Mouse (Mus musculus) G1E-ER4 (cell line): Measurements from ENCODE around the gene Pcgf3. TPM values are rescaled to one million over a fixed set of nuclear protein-coding genes. Genes with fewer than 3 reads are reported as not detected.

Source experiments
- GATA1 ChIP-seq: IDR thresholded peaks from one replicate; pipeline ENCODE4 v1.8.0; 2012; ENCODE audit warnings: low read length, inconsistent platforms
- polyA plus RNA-seq: library from polyadenylated mRNA; stranded (reverse); fragments of >175 nt; gene quantifications from 2 replicates; pipeline ENCODE4 v1.2.3, GENCODE M21; 2012

The Pcgf3 gene
- 15.1 and 16.4 TPM in 2 replicates for polyA plus RNA-seq

- TF ChIP-seq GATA1: no peak
Observed at GRCm38 (mm10) chr5:108461082-108462065, at the start of gene Pcgf3. TSS of gene Pcgf3 (plus strand) at chr5:108461232.

GRCm38 (mm10) chr5:108414711-108415110 lies 46.3 kb upstream of the Pcgf3 start:
- TF ChIP-seq GATA1: no peak

GRCm38 (mm10) chr5:108422741-108423140 lies 38.3 kb upstream of the Pcgf3 start:
- no peak for TF ChIP-seq GATA1

GRCm38 (mm10) chr5:108423427-108423826 lies 37.6 kb upstream of the Pcgf3 start:
- TF ChIP-seq GATA1: no peak

- TF ChIP-seq GATA1: no peak
Observed at GRCm38 (mm10) chr5:108427186-108427585, 33.8 kb upstream of the Pcgf3 start.

- no peak for TF ChIP-seq GATA1
Observed at GRCm38 (mm10) chr5:108431196-108431595, 29.8 kb upstream of the Pcgf3 start.

GRCm38 (mm10) chr5:108433804-108434587 lies 27.0 kb upstream of the Pcgf3 start, which contains the start of gene Atp5k:
TSS of gene Atp5k (minus strand) at chr5:108434448.
- no peak for TF ChIP-seq GATA1

- TF ChIP-seq GATA1: no peak
Observed at GRCm38 (mm10) chr5:108436101-108436500, 24.9 kb upstream of the Pcgf3 start.

GRCm38 (mm10) chr5:108446973-108447372 lies 14.1 kb upstream of the Pcgf3 start:
- TF ChIP-seq GATA1: no peak

GRCm38 (mm10) chr5:108447857-108448256 lies 13.2 kb upstream of the Pcgf3 start:
- TF ChIP-seq GATA1: no peak

GRCm38 (mm10) chr5:108448785-108449668 lies 12.0 kb upstream of the Pcgf3 start, which contains the start of gene Mfsd7a:
TSS of gene Mfsd7a (minus strand) at chr5:108448891.
- no peak for TF ChIP-seq GATA1

- no peak for TF ChIP-seq GATA1
Observed at GRCm38 (mm10) chr5:108450837-108451540, 10.0 kb upstream of the Pcgf3 start.

- no peak for TF ChIP-seq GATA1
Observed at GRCm38 (mm10) chr5:108451611-108452010, 9.4 kb upstream of the Pcgf3 start.

- no peak for TF ChIP-seq GATA1
Observed at GRCm38 (mm10) chr5:108452422-108452821, 8.6 kb upstream of the Pcgf3 start.
